Mouse (Mus musculus): ENCODE data around the gene Cd80. TPM values are rescaled to one million over a fixed set of nuclear protein-coding genes. Genes with fewer than 3 reads are reported as not detected.

The Cd80 gene
- polyA plus RNA-seq, 2 experiments from 2014 or later, result 3.8 to 4.3 TPM

- ATAC-seq, result no peak
Measured at GRCm38 (mm10) chr16:38448458-38448857, 6.9 kb upstream of the Cd80 start.

GRCm38 (mm10) chr16:38450707-38451106 is 4.7 kb upstream of the Cd80 start:
- ATAC-seq, result no peak

- no peak for ATAC-seq
Measured at GRCm38 (mm10) chr16:38451421-38452205, 3.7 kb upstream of the Cd80 start.

GRCm38 (mm10) chr16:38452442-38453202 is 2.7 kb upstream of the Cd80 start, which contains the start of gene Adprh:
Gene Adprh (minus strand): TSS chr16:38452703.
- peak; percentile 96 for ATAC-seq

- no peak for ATAC-seq
Measured at GRCm38 (mm10) chr16:38453203-38453553, 2.2 kb upstream of the Cd80 start.

- no peak for ATAC-seq
Measured at GRCm38 (mm10) chr16:38453952-38454351, 1.4 kb upstream of the Cd80 start.

GRCm38 (mm10) chr16:38454533-38455254 is 667 bp upstream of the Cd80 start:
- no peak for ATAC-seq

GRCm38 (mm10) chr16:38456812-38457567 is 1.6 kb downstream of the Cd80 start:
- ATAC-seq, result no peak

GRCm38 (mm10) chr16:38458600-38459280 is 3.4 kb downstream of the Cd80 start:
- peak; percentile 43 for ATAC-seq

- no peak for ATAC-seq
Measured at GRCm38 (mm10) chr16:38459990-38460389, 4.6 kb downstream of the Cd80 start.

GRCm38 (mm10) chr16:38461749-38462148 is 6.4 kb downstream of the Cd80 start:
- no peak for ATAC-seq

- ATAC-seq, result no peak
Measured at GRCm38 (mm10) chr16:38462161-38462560, 6.8 kb downstream of the Cd80 start.

GRCm38 (mm10) chr16:38463305-38463704 is 7.9 kb downstream of the Cd80 start:
- ATAC-seq, result no peak

- no peak for ATAC-seq
Measured at GRCm38 (mm10) chr16:38466089-38466488, 10.7 kb downstream of the Cd80 start.

- ATAC-seq, result no peak
Measured at GRCm38 (mm10) chr16:38467091-38467916, 11.9 kb downstream of the Cd80 start.

- no peak for ATAC-seq
Measured at GRCm38 (mm10) chr16:38467917-38468705, 12.8 kb downstream of the Cd80 start.

GRCm38 (mm10) chr16:38468706-38469018 is 13.3 kb downstream of the Cd80 start:
- ATAC-seq, result no peak

GRCm38 (mm10) chr16:38469437-38469836 is 14.1 kb downstream of the Cd80 start:
- no peak for ATAC-seq

GRCm38 (mm10) chr16:38471697-38472506 is 16.5 kb downstream of the Cd80 start:
- ATAC-seq, result no peak

Measured in activated CD4-positive, CD25-positive, alpha-beta regulatory T cell, adult 4 months (primary cell).